Mouse (Mus musculus) lung, adult 2 months (tissue): ENCODE results near the gene Baz2b. TPM values are rescaled to one million over a fixed set of nuclear protein-coding genes. Genes with fewer than 3 reads are reported as not detected.
"Not testable (repeated sequence)": the region's sequence is repeated elsewhere in the genome, so short reads cannot be mapped to it uniquely, and the experiment has no call there.

Experiments used
- DNase-seq: peaks from one replicate; pipeline ENCODE4 v3.0.0; 2022
- H3K4me1 ChIP-seq: fragments of 200-500 bp; 2 replicates; pipeline ENCODE4 v1.6.1; 2011; ENCODE audit warnings: low read length; ENCODE audit not compliant: control insufficient read depth, insufficient read depth
- H3K4me3 ChIP-seq: fragments of 200-500 bp; replicated peaks from 2 replicates; pipeline ENCODE3; 2011; ENCODE audit warnings: low read depth, mild to moderate bottlenecking, control low read depth, low read length; ENCODE audit errors: extremely low read depth
- CTCF ChIP-seq: fragments of 200-500 bp; IDR thresholded peaks from 2 replicates; pipeline ENCODE4 v1.5.1; 2011; ENCODE audit warnings: mild to moderate bottlenecking, low read length, control low read depth; ENCODE audit not compliant: insufficient read depth
- POLR2A ChIP-seq: fragments of 200-500 bp; IDR thresholded peaks from 2 replicates; pipeline ENCODE4 v1.6.1; 2011; ENCODE audit warnings: low read depth, mild to moderate bottlenecking, control low read depth, low read length, borderline replicate concordance; ENCODE audit errors: extremely low read depth
- WGBS: fragments of 180-500 bp; shearing (Covaris S2); methylation state at CpG from one replicate; pipeline ENCODE4 v1.1.7; 2018; 5-methylcytosine and 5-hydroxymethylcytosine counted together
- polyA plus RNA-seq: library from polyadenylated mRNA; depleted of rRNA; stranded (reverse); fragments of >200 nt; gene quantifications from 2 replicates; pipeline ENCODE4 v1.2.3, GENCODE M21; 2012

Gene Baz2b
- polyA plus RNA-seq, 1 experiment: 21.9 TPM

GRCm38 (mm10) chr2:60082984-60083636 lies 126.5 kb downstream of the Baz2b start:
- DNase-seq: no peak
- TF ChIP-seq CTCF (no peak), POLR2A (no peak)
- Histone ChIP-seq H3K4me1 (peaks cover 22% of the 10 kb centered on the region), H3K4me3 (no peak overlapping the region)
- 32% methylated on average over 7 of the region's 7 CpGs for WGBS

DNA sequence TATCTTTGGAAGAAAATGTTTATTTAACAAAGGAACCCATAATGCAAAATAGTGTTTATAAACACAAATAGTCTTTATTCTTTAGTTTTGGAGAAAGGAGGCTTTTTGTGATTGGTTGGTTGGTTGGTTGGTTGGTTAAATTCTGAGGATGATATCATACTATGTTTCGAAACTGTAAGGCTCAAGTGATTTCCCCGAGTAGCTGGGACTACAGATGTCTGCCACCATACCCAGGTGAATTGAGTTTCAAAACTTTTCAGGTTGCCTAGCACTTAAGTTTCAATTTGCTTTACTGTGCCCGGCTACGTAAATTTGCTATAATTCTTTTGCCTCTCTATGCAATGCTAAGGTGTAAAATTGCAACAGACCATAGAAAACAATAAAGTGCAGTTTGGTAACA lies 127.4 kb downstream of the Baz2b start:
- peaks cover 26% of the 10 kb centered on the region for H3K4me1 ChIP-seq
- H3K4me3 ChIP-seq: no peak overlapping the region
- WGBS: 60% methylated on average over 4 of the region's 4 CpGs
- no peak for TF ChIP-seq CTCF
- TF ChIP-seq POLR2A: no peak
- DNase-seq: no peak

GRCm38 (mm10) chr2:60080831-60081230 lies 128.8 kb downstream of the Baz2b start:
- peaks cover 30% of the 10 kb centered on the region for H3K4me1 ChIP-seq

GRCm38 (mm10) chr2:60077631-60078030 lies 132.0 kb downstream of the Baz2b start:
- 72% methylated on average over 9 of the region's 9 CpGs for WGBS
- peaks cover 20% of the 10 kb centered on the region for H3K4me1 ChIP-seq
- TF ChIP-seq POLR2A (no peak), CTCF (no peak)
- H3K4me3 ChIP-seq: no peak overlapping the region
- DNase-seq: no peak

More at GRCm38 (mm10) chr2:60080831-60081230, 128.8 kb downstream of the Baz2b start:
- no peak for TF ChIP-seq POLR2A
- TF ChIP-seq CTCF: no peak
- WGBS: 70% methylated on average over 4 of the region's 4 CpGs
- DNase-seq: no peak
- H3K4me3 ChIP-seq: no peak overlapping the region

- peaks cover 21% of the 10 kb centered on the region for H3K4me1 ChIP-seq
- TF ChIP-seq POLR2A (no peak), CTCF (no peak)
- no peak overlapping the region for H3K4me3 ChIP-seq
- no peak for DNase-seq
- WGBS: 36% methylated on average over 7 of the region's 7 CpGs
Observed at GRCm38 (mm10) chr2:60076800-60077199, 132.8 kb downstream of the Baz2b start.

DNA sequence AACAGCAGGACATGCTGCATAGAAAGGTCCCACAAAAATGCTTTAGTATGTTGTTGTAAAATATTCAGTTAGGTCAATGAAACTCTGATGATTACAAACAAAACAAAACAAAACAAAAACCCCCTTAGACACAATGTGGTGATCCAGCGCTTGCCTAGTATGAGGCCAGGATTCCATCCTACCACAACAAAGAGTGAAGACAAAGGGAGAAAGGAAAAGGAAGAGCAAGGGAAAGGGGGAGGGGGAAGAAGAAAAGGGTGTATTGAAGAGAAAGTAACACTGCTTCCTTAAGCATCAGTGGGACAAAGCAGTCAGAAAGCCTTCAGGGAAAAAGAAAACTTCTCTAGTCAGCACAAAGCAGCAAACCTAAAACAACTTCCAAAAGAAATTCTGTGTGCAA lies 133.6 kb downstream of the Baz2b start:
- H3K4me3 ChIP-seq: no peak overlapping the region
- 45% methylated on average over 1 of the region's 1 CpGs for WGBS
- H3K4me1 ChIP-seq: peaks cover 25% of the 10 kb centered on the region
- no peak for TF ChIP-seq CTCF
- no peak for TF ChIP-seq POLR2A
- DNase-seq: no peak

GRCm38 (mm10) chr2:60073798-60074197 lies 135.8 kb downstream of the Baz2b start:
- WGBS: 88% methylated on average over 1 of the region's 1 CpGs
- H3K4me3 ChIP-seq, DNase-seq: not testable (repeated sequence)

GRCm38 (mm10) chr2:60071813-60072212 lies 137.8 kb downstream of the Baz2b start:
- 32% methylated on average over 8 of the region's 8 CpGs for WGBS
- peaks cover 14% of the 10 kb centered on the region for H3K4me1 ChIP-seq
- DNase-seq: no peak
- H3K4me3 ChIP-seq: no peak overlapping the region
- TF ChIP-seq POLR2A (0 out of 2 replicates have a peak, but pooled peaks have one; percentile 23), CTCF (no peak)

More at GRCm38 (mm10) chr2:60073798-60074197, 135.8 kb downstream of the Baz2b start:
- peaks cover 19% of the 10 kb centered on the region for H3K4me1 ChIP-seq

DNA sequence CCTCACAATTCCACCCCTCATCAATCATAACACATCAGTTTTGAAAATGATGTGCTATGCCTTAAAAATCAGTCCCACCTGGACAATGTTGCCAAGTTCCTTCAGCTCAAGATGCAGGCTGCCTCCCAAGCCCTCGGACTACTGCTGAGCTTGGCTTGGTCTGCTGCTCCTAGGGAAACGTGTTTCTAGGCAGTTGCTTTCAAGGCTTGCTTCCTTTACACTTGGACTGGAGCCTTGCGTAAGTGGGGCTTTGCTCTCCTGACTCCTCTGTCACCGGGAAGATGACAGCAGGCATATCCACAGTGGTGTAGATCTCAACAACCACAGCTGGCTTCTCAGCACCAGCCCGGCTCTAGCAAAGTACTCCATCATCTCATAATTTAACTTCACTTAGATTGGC lies 138.7 kb downstream of the Baz2b start:
- no peak for DNase-seq
- peaks cover 9% of the 10 kb centered on the region for H3K4me1 ChIP-seq
- no peak overlapping the region for H3K4me3 ChIP-seq
- no peak for TF ChIP-seq CTCF
- TF ChIP-seq POLR2A: no peak
- WGBS: 44% methylated on average over 5 of the region's 5 CpGs

DNA sequence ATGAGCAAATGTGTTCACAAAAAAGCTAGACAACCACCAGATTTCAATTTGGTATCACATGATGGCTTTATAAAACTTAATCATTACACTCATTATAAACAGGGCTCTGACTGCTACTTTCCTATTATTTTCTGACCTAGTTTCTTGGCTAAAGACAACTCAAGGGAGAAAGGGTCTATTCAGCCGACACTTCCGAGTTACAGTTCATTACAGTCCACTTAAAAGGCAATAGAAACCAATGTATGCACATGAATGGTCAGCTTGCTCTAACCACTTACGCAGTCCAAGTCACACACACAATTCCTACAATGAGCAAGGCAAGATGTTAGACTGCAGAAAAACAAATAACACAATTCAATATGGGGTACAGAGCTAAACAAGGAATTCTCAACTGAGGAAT lies 141.2 kb downstream of the Baz2b start:
- 82% methylated on average over 3 of the region's 3 CpGs for WGBS

DNA sequence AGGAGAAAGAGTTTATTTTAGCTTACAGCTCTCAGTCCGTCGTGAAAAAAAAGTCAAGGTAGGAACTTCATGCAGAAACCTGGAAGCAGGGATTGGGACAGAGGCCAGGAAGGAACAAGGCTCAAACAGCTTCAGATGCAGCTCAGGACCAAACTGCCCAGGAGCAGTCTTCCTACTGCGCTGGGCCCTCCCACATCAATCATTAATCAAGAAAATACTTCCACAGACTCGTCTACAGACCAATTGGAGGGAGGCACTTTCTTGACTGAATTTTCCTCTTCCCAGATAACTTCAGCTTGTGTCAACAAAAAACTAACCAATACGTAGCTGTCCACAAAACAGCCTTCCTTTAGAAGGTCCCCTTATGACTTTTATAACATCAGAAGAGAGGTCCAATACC lies 144.2 kb downstream of the Baz2b start:
- TF ChIP-seq CTCF: no peak
- TF ChIP-seq POLR2A: no peak
- WGBS: 82% methylated on average over 5 of the region's 5 CpGs
- Histone ChIP-seq H3K4me1 (no peaks in the 10 kb centered on the region), H3K4me3 (no peak overlapping the region)
- no peak for DNase-seq

More for the DNA sequence above, 141.2 kb downstream of the Baz2b start:
- DNase-seq: no peak
- H3K4me3 ChIP-seq: no peak overlapping the region
- no peak for TF ChIP-seq CTCF
- no peak for TF ChIP-seq POLR2A
- peaks cover 8% of the 10 kb centered on the region; the same call in 1 of the 2 replicates for H3K4me1 ChIP-seq
